Mouse (Mus musculus) forebrain, embryonic 13.5 days (tissue): ENCODE data around the gene Hs3st5. TPM values are rescaled to one million over a fixed set of nuclear protein-coding genes. Genes with fewer than 3 reads are reported as not detected.
A peak's percentile ranks its signal among the peaks of the same experiment; 100 is the strongest.

Source experiments
- ATAC-seq: fragments of 200-750 bp; cut with Nextera tagmentation; 2 replicates; pipeline ENCODE4 v1.8.0; 2017
- H3K27ac ChIP-seq: fragments of 300-500 bp; sonication (generic); 2 replicates; pipeline ENCODE4 v1.5.1; 2015; ENCODE audit warnings: inconsistent platforms, mild to moderate bottlenecking, moderate library complexity
- H3K27me3 ChIP-seq: fragments of 300-500 bp; sonication (generic); 2 replicates; pipeline ENCODE4 v1.6.1; 2015; ENCODE audit warnings: mild to moderate bottlenecking, inconsistent platforms
- H3K36me3 ChIP-seq: fragments of 300-500 bp; sonication (generic); 2 replicates; pipeline ENCODE4 v1.6.1; 2015; ENCODE audit warnings: mild to moderate bottlenecking, inconsistent platforms; ENCODE audit not compliant: poor library complexity, severe bottlenecking
- H3K4me1 ChIP-seq: fragments of 300-500 bp; sonication (generic); 2 replicates; pipeline ENCODE4 v1.6.1; 2015; ENCODE audit warnings: inconsistent platforms
- H3K4me2 ChIP-seq: fragments of 300-500 bp; sonication (generic); 2 replicates; pipeline ENCODE4 v1.6.1; 2015; ENCODE audit warnings: inconsistent platforms, mild to moderate bottlenecking, moderate library complexity
- H3K4me3 ChIP-seq: fragments of 300-500 bp; sonication (generic); 2 replicates; pipeline ENCODE4 v1.5.1; 2015; ENCODE audit warnings: mild to moderate bottlenecking, inconsistent platforms
- H3K9ac ChIP-seq: fragments of 300-500 bp; sonication (generic); 2 replicates; pipeline ENCODE4 v1.6.1; 2015; ENCODE audit warnings: mild to moderate bottlenecking, inconsistent platforms
- H3K9me3 ChIP-seq: fragments of 300-500 bp; sonication (generic); replicated peaks from 2 replicates; pipeline ENCODE4 v1.6.1; 2016; ENCODE audit warnings: inconsistent platforms
- WGBS: fragments of 180-500 bp; shearing (Covaris S2); methylation state at CpG from one replicate; pipeline ENCODE4 v1.1.7; 2015; 5-methylcytosine and 5-hydroxymethylcytosine counted together
- polyA plus RNA-seq: library from polyadenylated mRNA; unstranded; fragments of >200 nt; fragmentation: Nextera tagmentation; extraction: Ambion mirVana; gene quantifications from 2 replicates; pipeline ENCODE4 v1.2.1, GENCODE M21; 2015

Hs3st5 gene
- polyA plus RNA-seq, 1 experiment from 2014 or later = 4.6 TPM

DNA sequence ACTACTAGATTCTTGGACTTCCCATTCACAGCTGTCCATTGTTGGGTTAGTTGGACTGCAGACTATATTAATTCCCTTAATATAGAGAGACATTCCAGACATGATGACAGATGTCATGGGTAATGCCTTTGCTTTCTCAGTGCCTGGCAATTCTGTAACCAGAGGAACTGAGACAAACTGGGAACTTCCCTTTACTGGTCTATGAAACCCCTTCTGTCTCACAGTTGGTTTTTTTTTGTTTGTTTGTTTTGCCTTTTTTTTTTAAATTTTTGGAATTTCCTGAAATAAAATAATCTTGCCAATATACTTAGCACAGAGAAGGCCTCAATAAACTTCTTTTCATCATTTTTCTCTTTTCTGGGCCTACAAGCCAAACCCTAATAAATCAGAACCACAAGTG, 312.3 kb downstream of the Hs3st5 start:
- Histone ChIP-seq H3K27me3 (no peaks in the 10 kb centered on the region), H3K9me3 (no peaks in the 10 kb centered on the region; the same call in 1 of the 2 replicates), H3K4me3 (no peak overlapping the region), H3K36me3 (no peaks in the 10 kb centered on the region), H3K9ac (no peak overlapping the region), H3K4me2 (no peak overlapping the region), H3K27ac (no peak overlapping the region), H3K4me1 (no peaks in the 10 kb centered on the region)
- ATAC-seq = no peak

DNA sequence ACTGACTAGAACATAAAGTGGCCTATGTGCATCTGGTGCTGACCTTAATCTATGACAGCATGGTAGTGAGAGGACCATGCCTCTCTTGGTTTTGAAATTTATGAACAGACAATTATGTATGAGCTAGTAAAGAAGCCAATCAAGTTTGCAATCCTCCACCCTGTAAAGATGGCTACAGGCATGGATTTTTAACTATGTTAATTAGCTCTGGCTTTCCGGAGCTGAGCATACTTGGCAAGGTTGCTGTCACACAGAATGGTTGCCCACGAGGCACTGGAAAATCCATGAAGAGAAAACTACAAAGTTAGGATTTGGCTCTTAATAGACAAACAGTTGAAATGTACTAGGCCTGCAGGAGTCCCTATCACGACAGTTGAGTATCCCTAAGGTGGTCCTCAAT, 322.5 kb downstream of the Hs3st5 start:
- no peaks in the 10 kb centered on the region for H3K36me3 ChIP-seq
- H3K9ac ChIP-seq = no peak overlapping the region
- 69% methylated on average over 3 of the region's 3 CpGs for WGBS
- H3K27me3 ChIP-seq = no peaks in the 10 kb centered on the region
- H3K9me3 ChIP-seq = no peaks in the 10 kb centered on the region
- H3K27ac ChIP-seq = no peak overlapping the region
- no peak overlapping the region for H3K4me3 ChIP-seq
- H3K4me2 ChIP-seq = no peak overlapping the region
- peaks cover 9% of the 10 kb centered on the region; the same call in 1 of the 2 replicates for H3K4me1 ChIP-seq
- ATAC-seq = peak; percentile 55; the same call in 1 of the 2 replicates

DNA sequence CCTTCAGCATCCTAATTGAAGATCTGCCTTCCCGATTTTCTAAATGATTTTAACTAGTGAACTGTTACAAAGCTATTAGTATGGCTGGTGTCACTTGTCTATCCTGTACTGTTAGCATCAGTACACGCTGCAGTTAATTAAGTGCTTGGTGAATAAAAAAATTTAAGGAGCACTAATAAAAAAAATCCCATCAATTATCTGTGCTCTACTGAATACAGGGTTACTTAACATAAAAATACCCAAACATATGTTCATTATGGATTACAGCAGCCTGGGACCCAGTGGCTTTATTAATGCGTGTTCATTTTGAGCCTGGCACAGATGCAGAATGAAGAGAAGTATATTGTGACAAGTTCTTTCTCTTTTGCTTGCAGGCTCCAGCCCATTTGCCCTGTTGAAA, 325.6 kb downstream of the Hs3st5 start:
- Histone ChIP-seq H3K27me3 (no peaks in the 10 kb centered on the region), H3K9ac (no peak overlapping the region), H3K36me3 (no peaks in the 10 kb centered on the region), H3K9me3 (no peaks in the 10 kb centered on the region), H3K4me1 (peaks cover 9% of the 10 kb centered on the region; the same call in 1 of the 2 replicates), H3K4me3 (no peak overlapping the region), H3K27ac (no peak overlapping the region), H3K4me2 (no peak overlapping the region)
- ATAC-seq = peak; percentile 85
- WGBS = 41% methylated on average over 3 of the region's 3 CpGs

DNA sequence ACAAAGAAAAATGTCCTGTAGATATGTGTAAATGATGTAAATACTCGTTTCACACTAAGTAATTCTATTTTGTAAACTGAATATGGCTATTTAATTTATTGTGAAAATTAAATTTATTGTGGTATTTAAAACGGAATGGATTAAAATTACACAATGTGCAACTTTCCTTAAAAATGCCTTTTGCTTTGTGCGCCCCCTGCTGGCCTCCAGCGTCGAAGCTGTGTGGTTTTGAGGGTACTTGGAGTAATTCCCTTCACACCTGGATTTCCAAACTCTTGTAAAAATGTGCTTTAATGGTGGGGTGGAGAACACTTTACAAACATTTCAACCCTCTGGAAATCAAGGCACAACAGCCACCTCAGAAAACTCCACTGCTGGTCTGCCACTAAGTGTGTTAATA, 327.6 kb downstream of the Hs3st5 start:
- Histone ChIP-seq H3K36me3 (no peaks in the 10 kb centered on the region), H3K4me2 (no peak overlapping the region), H3K9ac (no peak overlapping the region), H3K27me3 (no peaks in the 10 kb centered on the region), H3K4me3 (no peak overlapping the region), H3K4me1 (peaks cover 9% of the 10 kb centered on the region; the same call in 1 of the 2 replicates), H3K27ac (no peak overlapping the region), H3K9me3 (no peaks in the 10 kb centered on the region)
- ATAC-seq = no peak
- 14% methylated on average over 5 of the region's 5 CpGs for WGBS

DNA sequence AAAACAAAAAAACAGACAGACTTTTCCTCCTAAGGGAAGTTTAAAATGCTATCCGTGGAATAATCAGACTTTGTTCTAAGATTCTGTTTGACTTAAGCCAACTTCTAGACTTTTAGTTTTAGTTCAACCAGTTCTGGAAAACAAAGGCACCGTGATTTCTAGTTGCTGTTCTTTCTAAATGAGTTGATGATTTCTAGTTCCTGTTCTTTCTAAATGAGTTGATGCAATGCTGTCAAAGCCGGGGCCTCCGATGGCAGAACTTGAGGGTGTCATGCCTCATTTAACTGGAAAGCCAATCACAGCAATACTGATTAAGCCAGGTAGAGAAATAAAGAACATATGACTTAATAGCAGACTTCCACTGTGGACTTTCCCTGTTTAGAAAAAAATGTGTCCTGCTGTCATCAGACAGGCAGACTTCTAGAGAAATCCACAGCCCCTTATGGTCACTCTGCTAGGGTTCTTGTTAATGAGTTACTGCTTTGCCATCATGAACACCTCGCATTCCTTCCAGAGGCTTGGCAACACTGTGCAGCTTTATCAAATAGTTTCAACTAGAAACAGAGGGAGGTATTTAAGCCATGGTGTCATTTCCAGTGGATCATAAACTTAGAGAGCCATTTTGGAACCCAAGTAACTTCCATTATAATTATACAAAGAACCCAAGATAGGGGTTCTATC, 329.4 kb downstream of the Hs3st5 start:
- Histone ChIP-seq H3K27ac (no peak overlapping the region), H3K4me1 (peaks cover 9% of the 10 kb centered on the region; the same call in 1 of the 2 replicates), H3K9me3 (no peaks in the 10 kb centered on the region), H3K4me2 (no peak overlapping the region), H3K9ac (no peak overlapping the region), H3K36me3 (no peaks in the 10 kb centered on the region), H3K4me3 (no peak overlapping the region), H3K27me3 (no peaks in the 10 kb centered on the region)
- no peak for ATAC-seq
- WGBS = 78% methylated on average over 5 of the region's 5 CpGs

DNA sequence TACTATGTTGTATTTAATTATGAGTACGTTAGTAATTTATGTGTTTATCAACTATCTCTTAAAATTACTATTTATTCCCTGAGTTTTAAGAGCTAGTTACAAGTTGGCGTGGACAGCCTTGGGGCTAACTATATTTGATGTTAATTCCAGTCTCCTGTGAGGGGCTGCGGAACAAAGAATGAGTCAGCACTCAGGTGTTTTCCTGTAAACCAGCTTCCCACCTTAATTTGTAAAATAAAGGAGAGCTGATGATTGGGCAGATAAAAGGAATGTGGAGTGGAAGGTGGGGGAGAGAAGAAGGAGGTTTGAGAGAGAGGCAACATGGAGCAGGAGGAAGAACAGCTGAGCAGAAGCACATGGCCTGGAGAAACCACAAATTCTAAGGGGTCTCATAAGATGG, 343.6 kb downstream of the Hs3st5 start:
- Histone ChIP-seq H3K27me3 (no peaks in the 10 kb centered on the region), H3K27ac (no peak overlapping the region), H3K4me2 (no peak overlapping the region), H3K4me3 (no peak overlapping the region), H3K4me1 (no peaks in the 10 kb centered on the region), H3K9ac (no peak overlapping the region), H3K9me3 (no peaks in the 10 kb centered on the region), H3K36me3 (no peaks in the 10 kb centered on the region)
- no peak for ATAC-seq
- 94% methylated on average over 3 of the region's 3 CpGs for WGBS

DNA sequence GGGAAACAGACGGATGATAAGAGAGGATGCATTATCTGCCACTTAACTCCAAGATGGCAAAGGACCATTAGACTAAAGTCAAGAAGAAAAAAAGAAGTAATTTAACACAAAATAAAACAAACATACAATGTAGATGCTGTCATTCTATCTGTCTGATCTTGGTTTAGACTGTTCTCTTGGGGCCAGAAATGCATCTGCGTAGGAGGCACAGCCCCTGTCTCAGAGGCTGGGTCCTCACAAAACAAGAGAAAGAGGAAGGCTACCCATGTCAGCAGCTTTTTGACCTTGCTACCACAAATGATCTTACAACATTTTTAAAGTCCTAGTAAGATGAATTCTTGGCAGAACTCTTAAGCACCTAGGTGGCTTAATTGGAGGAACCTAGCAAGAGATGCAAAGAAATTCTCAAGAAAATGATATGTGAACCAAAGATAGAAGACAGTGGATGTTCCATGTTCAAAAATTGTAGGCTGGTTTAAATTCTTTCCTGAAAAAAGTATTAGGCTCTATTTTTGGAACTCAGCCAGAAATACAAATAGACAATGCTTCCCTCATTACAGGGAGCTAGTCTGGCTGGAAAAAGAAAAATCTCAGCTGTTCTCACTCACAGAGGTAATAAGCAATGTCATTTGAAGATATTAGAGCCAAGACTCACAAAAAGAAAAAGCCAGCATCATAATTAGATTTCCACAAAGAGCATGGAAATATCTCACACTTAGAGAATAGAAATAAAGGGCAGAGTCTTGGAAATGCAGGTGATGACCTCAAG, 355.7 kb downstream of the Hs3st5 start:
- H3K27ac ChIP-seq = no peak overlapping the region
- WGBS = 91% methylated on average over 2 of the region's 2 CpGs
- no peaks in the 10 kb centered on the region for H3K4me1 ChIP-seq
- H3K27me3 ChIP-seq = no peaks in the 10 kb centered on the region
- no peak overlapping the region for H3K4me2 ChIP-seq
- H3K9ac ChIP-seq = no peak overlapping the region
- peak; percentile 41; the same call in 1 of the 2 replicates for ATAC-seq
- H3K4me3 ChIP-seq = no peak overlapping the region
- H3K36me3 ChIP-seq = no peaks in the 10 kb centered on the region
- no peaks in the 10 kb centered on the region for H3K9me3 ChIP-seq
